Mouse (Mus musculus) lung, adult 2 months (tissue): Measurements from ENCODE around the gene Otogl. TPM values are rescaled to one million over a fixed set of nuclear protein-coding genes. Genes with fewer than 3 reads are reported as not detected.

ENCODE experiments used
- DNase-seq: peaks from one replicate; pipeline ENCODE4 v3.0.0; 2022
- H3K4me1 ChIP-seq: fragments of 200-500 bp; 2 replicates; pipeline ENCODE4 v1.6.1; 2011; ENCODE audit warnings: low read length; ENCODE audit not compliant: control insufficient read depth, insufficient read depth
- H3K4me3 ChIP-seq: fragments of 200-500 bp; replicated peaks from 2 replicates; pipeline ENCODE3; 2011; ENCODE audit warnings: low read depth, mild to moderate bottlenecking, control low read depth, low read length; ENCODE audit errors: extremely low read depth
- CTCF ChIP-seq: fragments of 200-500 bp; IDR thresholded peaks from 2 replicates; pipeline ENCODE4 v1.5.1; 2011; ENCODE audit warnings: mild to moderate bottlenecking, low read length, control low read depth; ENCODE audit not compliant: insufficient read depth
- POLR2A ChIP-seq: fragments of 200-500 bp; IDR thresholded peaks from 2 replicates; pipeline ENCODE4 v1.6.1; 2011; ENCODE audit warnings: low read depth, mild to moderate bottlenecking, control low read depth, low read length, borderline replicate concordance; ENCODE audit errors: extremely low read depth
- WGBS: fragments of 180-500 bp; shearing (Covaris S2); methylation state at CpG from one replicate; pipeline ENCODE4 v1.1.7; 2018; 5-methylcytosine and 5-hydroxymethylcytosine counted together
- polyA plus RNA-seq: library from polyadenylated mRNA; depleted of rRNA; stranded (reverse); fragments of >200 nt; gene quantifications from 2 replicates; pipeline ENCODE4 v1.2.3, GENCODE M21; 2012; rRNA removed

Gene Otogl
- 0.03 and 0.06 TPM in 2 replicates for polyA plus RNA-seq

DNA sequence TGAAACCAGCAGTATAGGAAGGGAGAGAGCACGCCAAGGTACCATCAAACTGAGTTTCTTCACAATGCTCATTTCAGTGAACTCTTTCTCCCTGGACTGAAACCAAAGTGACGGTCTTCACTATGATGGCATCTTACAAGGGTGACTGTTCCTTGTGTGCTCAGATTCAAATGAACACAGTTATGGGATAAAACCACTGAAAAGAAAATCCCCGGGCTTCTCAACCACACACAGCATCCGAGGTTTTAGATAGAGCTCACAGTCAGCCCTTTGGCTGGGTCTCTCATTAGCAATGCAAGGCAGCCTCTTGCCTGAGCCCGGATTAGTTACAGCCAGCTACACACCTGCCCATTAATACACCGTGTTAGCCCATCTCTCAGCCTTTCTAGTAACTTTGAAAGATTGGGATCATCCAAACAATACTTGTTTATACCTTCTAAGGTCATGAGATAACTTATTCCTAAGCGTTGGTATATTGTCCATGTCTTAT lies at the start of gene Otogl:
Gene Otogl (minus strand): TSS at position 51 of the 490 bp plus-strand sequence.
- Histone ChIP-seq H3K4me1 (no peaks in the 10 kb centered on the region), H3K4me3 (no peak within 1 kb of the TSS)
- WGBS: 66% methylated on average over 7 of the region's 7 CpGs
- no peak for DNase-seq
- TF ChIP-seq POLR2A (no peak), CTCF (no peak)

DNA sequence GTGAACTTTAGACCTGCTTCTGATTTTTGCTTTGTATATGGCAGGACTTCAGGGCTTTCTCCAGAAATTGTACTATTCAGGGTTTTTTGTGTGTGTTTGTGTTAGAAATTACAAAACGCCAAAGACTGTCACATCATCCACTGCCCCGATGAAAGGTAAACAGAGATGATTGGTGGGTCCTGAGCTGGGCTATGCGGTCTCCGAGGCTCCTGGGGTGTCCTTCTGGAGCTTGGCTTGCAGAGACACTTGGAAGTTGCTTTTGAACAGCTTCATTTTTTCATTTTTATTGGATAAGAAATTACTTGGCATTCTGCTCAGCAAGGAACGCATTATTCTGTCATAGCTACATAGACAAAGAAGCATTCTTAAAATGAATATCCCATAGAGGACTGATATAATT lies 44.7 kb upstream of the Otogl start:
- Histone ChIP-seq H3K4me1 (no peaks in the 10 kb centered on the region), H3K4me3 (no peak overlapping the region)
- DNase-seq: no peak
- TF ChIP-seq CTCF (no peak), POLR2A (no peak)
- 66% methylated on average over 5 of the region's 5 CpGs for WGBS

DNA sequence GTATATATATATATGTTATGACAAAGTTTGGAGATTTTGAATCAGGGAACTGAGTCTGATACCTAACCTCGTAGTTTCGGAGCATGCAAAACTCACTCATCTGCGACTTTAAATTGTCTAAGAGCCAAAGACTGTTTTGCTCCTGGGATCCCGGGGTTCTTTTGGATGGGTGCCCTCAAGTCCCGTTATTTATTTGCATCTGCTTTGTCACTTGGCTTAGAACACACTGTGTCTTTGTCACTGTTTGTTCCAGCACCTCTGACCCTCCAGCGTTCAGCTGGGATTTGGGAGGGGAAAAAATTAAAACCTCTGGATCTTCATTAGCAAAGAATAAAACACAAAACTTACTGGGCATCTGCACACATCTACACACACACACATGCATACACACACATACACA lies 42.5 kb upstream of the Otogl start:
- no peak for DNase-seq
- Histone ChIP-seq H3K4me1 (no peaks in the 10 kb centered on the region), H3K4me3 (no peak overlapping the region)
- no peak for TF ChIP-seq POLR2A
- TF ChIP-seq CTCF: no peak
- 54% methylated on average over 6 of the region's 6 CpGs for WGBS

DNA sequence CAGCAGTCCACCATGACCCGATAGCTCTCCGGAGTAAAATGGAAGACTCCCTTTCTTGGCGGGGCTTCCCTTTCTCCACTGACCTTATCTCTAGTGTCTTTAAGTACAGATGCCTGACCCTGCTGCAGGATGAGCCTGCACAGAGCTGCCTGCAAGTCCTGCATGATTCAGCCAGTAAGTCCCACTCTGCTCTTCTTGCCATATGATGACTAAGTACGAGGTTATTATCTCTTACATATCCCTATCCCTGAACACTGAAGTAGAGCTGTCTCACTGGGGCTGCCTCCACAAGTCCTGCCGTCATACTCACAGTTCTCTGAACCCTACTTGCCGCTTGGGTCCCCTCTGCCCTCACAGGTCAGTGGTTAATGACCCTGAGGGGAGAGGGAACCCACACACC lies 39.7 kb upstream of the Otogl start:
- Histone ChIP-seq H3K4me1 (no peaks in the 10 kb centered on the region), H3K4me3 (no peak overlapping the region)
- no peak for DNase-seq
- WGBS: 88% methylated on average over 6 of the region's 6 CpGs
- TF ChIP-seq CTCF: no peak
- TF ChIP-seq POLR2A: no peak

DNA sequence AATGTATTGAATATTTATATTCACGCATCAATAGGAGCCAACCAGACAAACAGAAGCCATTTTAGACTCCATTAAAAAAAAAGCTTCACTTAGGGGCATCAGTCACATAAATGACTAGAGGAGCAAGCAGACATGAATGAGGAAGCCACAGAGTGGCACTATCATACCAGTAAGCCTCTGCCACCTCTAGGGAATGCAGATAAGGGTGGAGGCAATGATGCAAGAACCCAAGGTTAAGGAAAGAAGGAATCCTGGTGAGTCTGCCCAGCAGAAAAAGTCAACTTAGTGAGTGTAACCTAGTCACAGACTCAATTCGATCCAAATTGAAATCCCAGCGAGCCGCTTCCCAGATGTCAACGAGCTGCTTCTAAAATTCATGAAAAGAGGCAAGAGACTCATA lies 38.0 kb upstream of the Otogl start:
- no peaks in the 10 kb centered on the region for H3K4me1 ChIP-seq
- no peak for DNase-seq
- TF ChIP-seq POLR2A (no peak), CTCF (no peak)
- H3K4me3 ChIP-seq: no peak overlapping the region
- 94% methylated on average over 5 of the region's 5 CpGs for WGBS

DNA sequence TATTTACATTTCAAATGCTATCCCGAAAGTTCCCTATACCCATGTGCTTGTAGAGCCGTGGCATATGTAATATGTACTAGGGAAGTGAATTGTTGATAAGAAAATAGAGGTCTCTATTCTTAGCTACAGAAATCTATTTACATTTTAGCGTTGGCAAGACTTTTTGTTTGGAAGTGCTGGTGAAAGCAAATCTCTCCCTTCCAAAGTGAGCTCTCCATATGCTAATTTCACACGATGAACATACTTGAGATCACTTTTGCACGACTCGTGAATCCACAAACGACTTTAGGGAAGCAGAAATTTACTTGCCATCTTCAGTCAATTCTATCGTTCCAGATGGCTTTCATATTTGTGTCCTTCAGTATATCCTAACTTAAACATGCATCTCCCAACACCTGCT lies 36.7 kb upstream of the Otogl start:
- H3K4me3 ChIP-seq: no peak overlapping the region
- 39% methylated on average over 8 of the region's 8 CpGs for WGBS
- no peaks in the 10 kb centered on the region for H3K4me1 ChIP-seq
- DNase-seq: no peak
- no peak for TF ChIP-seq POLR2A
- TF ChIP-seq CTCF: no peak

DNA sequence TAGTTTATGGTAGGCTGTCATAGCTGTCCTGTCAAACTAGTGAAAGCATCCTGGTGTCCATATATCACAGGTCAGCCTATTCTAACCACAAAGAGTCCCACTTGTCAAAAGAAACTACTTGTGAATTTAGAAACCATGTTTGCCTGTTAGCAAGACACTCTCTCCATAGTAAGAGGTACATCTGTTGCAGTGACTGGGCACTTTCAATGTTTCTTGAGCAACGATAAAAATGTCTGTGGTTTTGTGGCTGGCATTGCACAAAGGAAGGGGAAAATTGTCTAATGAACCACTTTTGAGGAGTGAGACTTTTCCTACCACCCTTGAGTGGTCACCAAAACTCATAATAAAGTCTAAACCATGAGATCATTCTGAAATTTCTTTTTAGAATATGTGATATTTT lies 36.1 kb upstream of the Otogl start:
- DNase-seq: no peak
- Histone ChIP-seq H3K4me1 (no peaks in the 10 kb centered on the region), H3K4me3 (no peak overlapping the region)
- 42% methylated on average over 1 of the region's 1 CpGs for WGBS
- TF ChIP-seq CTCF: no peak
- no peak for TF ChIP-seq POLR2A

DNA sequence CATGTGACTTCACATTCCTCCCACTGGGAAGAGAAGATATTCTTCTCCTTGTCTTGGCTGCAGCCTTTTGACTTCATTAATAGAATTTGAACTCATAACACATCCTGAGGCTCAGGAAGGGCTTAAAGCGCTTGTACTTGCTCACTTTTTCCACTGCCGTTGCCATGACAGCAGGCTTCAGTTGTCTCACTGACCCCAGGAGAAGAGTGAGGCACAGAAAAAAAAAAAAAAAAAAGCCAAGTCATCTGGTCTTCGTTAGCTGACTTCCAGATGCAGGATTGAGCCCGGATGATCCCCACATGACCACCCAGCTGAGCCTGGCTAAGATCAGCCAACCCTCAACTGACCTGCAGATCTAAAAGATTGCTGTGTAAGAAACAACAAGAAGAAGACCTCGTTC lies 34.4 kb upstream of the Otogl start:
- WGBS: 64% methylated on average over 5 of the region's 5 CpGs
- no peaks in the 10 kb centered on the region for H3K4me1 ChIP-seq
- TF ChIP-seq POLR2A (no peak), CTCF (no peak)
- H3K4me3 ChIP-seq: no peak overlapping the region
- DNase-seq: no peak

DNA sequence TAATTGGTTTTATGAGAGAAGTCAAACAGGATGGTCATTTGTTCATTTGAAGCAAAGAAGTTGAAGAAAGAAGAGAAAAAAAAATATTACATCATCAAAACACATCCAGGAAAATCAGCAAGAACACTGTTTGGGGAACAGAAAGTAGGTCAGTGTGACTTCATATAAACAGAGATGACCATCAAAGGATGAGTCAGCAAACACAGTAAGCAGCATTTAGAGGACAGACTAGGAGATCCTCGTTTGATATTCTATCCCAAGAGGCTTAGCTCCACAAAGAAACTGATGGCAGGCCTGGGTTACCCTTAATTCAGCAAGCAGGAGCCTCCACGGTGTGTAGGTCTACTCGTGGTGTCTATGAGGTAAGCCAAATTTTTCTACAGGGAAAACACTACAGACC lies 31.9 kb upstream of the Otogl start:
- Histone ChIP-seq H3K4me1 (no peaks in the 10 kb centered on the region), H3K4me3 (no peak overlapping the region)
- WGBS: 63% methylated on average over 3 of the region's 3 CpGs
- TF ChIP-seq CTCF (no peak), POLR2A (no peak)
- no peak for DNase-seq

DNA sequence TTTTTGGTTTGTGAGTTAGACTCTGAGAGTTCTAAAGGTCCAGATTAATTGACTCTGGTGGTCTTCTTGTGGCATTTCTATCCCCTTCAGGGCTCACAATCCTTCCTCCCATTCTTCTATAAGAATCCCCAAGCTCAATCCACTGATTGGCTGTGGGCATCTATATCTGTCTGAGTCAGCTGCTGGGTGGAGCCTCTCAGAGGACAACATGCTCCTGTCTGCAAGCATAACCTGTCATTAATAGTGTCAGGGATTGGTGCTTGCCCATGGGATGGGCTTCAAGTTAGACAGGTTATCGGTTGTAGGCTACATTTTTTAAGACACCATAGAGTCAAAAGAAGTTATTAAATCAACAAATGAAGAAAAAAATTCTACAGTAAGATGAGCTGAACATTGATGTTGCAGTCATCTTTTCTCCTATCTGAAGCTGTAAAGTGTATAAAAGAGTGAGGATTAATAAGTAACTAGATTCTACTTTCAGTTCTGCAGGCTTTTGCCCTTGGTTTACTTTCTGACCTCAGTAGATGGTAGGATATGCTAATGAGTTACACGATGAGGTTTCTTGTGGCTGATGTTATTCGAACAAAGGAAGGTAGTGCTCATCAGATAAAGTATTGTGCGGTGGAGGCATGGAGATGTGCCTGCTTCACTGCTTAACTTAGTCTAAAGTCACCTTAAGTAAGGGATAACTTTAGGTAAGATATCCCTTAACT lies 29.4 kb upstream of the Otogl start:
- Histone ChIP-seq H3K4me3 (no peak overlapping the region), H3K4me1 (no peaks in the 10 kb centered on the region)
- DNase-seq: no peak
- WGBS: 77% methylated on average over 4 of the region's 4 CpGs
- TF ChIP-seq POLR2A (no peak), CTCF (no peak)
